Mouse (Mus musculus) erythroblast, embryonic 14.5 days (primary cell): ENCODE data around the gene Poll.

ENCODE experiments used
- GATA1 ChIP-seq: IDR thresholded peaks from 2 replicates; pipeline ENCODE4 v1.6.1; 2012; ENCODE audit warnings: low read length, inconsistent platforms, mixed read lengths
- TAL1 ChIP-seq: IDR thresholded peaks from 3 replicates; pipeline ENCODE4 v1.6.1; 2012; ENCODE audit warnings: low read length, inconsistent platforms, mixed read lengths

- TF ChIP-seq TAL1 (no peak), GATA1 (no peak)
Observed at GRCm38 (mm10) chr19:45516264-45516663, 44.1 kb downstream of the Poll start.
